Mouse (Mus musculus) embryonic facial prominence, embryonic 11.5 days (tissue): Measurements from ENCODE around the gene Erg. TPM values are rescaled to one million over a fixed set of nuclear protein-coding genes. Genes with fewer than 3 reads are reported as not detected.

Source experiments
- polyA plus RNA-seq: library from polyadenylated mRNA; unstranded; fragments of >200 nt; fragmentation: Nextera tagmentation; extraction: Ambion mirVana; gene quantifications from 2 replicates; pipeline ENCODE4 v1.2.1, GENCODE M21; 2014

Erg gene
- polyA plus RNA-seq, 1 experiment from 2014 or later, result 2.5 TPM

Other genes starting within 250 kb of the Erg start
- gene Ets2, start 115.5 kb upstream of the Erg start, polyA plus RNA-seq, result 35.4 and 41.7 TPM in 2 replicates